ENCODE assay signal across 10 mouse cellular contexts in genomic region chr4:32586596-32586995, GRCm38 (mm10). TPM values are rescaled to one million over a fixed set of nuclear protein-coding genes. Genes with fewer than 3 reads are reported as not detected.
DNase-seq lines count a peak whose midpoint lies in the region; ATAC-seq and TF ChIP-seq lines count a peak whose summit lies in the region.
"Had no signal": no experiment of that assay in that cellular context is flagged by ENCODE, and none has a peak within 500 bp of the region (broad histone marks: within the 10 kb centered on the region; RNA-seq: fewer than 3 reads in every experiment).

No protein-coding gene starts in this region.

- H3K36me3 ChIP-seq in hindbrain, postnatal 0 days (ENCODE audit: insufficient read depth, low read length), result peaks cover 1% of the 10 kb centered on the region; the same call in 1 of the 2 replicates
- no peaks in the 10 kb centered on the region for H3K36me3 ChIP-seq in thymus, adult 2 months (ENCODE audit: control insufficient read depth, insufficient read depth, low read length)

- intact Hi-C loops in gastrocnemius, postnatal 14 days (cut with DNase I; ENCODE audit: low total_unique reads), result no loop called here

- WGBS in hindbrain, postnatal 0 days, result 15% methylated on average over 9 of the region's 9 CpGs
- WGBS in thymus, adult 2 months, result 6% methylated on average over 9 of the region's 9 CpGs

- H3K9ac ChIP-seq in hindbrain, postnatal 0 days (replicated peaks; ENCODE audit: low read length), result no peak overlapping the region

- peak; percentile 71 for TF ChIP-seq CTCF in hindbrain, postnatal 0 days (IDR thresholded peaks at IDR 0.05; ENCODE audit: low read depth)
- TF ChIP-seq CTCF in thymus, adult 2 months (IDR thresholded peaks at IDR 0.05; ENCODE audit: borderline replicate concordance, control insufficient read depth, extremely low read depth, insufficient read depth, low read length, poor library complexity), result no peak

- H3K4me2 ChIP-seq in hindbrain, postnatal 0 days (ENCODE audit: low read depth, low read length), result no peak overlapping the region

- H3K9me3 ChIP-seq in hindbrain, postnatal 0 days (ENCODE audit: low read length), result no peaks in the 10 kb centered on the region

- H3K27ac ChIP-seq in hindbrain, postnatal 0 days, result no peak overlapping the region
- H3K27ac ChIP-seq in thymus, adult 2 months (ENCODE audit: control insufficient read depth, insufficient read depth, low read length), result no peak overlapping the region

- DNase-seq in gastrocnemius, postnatal 10 days, result peak; percentile 50
- no peak for DNase-seq in gastrocnemius, postnatal 14 days
- peak; percentile 53 for DNase-seq in right cerebral cortex, postnatal 4 days
- no peak for DNase-seq in right cerebral cortex, postnatal 25 days
- peak; percentile 39 for DNase-seq in cerebellum, adult 8-10 months
- DNase-seq in hindbrain, postnatal 0 days (ENCODE audit: low spot score), result peak; percentile 46
- DNase-seq in thymus, adult 2 months, result peak; percentile 84

- no peaks in the 10 kb centered on the region for H3K4me1 ChIP-seq in hindbrain, postnatal 0 days (ENCODE audit: insufficient read depth, low read length)
- no peaks in the 10 kb centered on the region; the same call in 1 of the 2 replicates for H3K4me1 ChIP-seq in thymus, adult 2 months (replicated peaks; ENCODE audit: control insufficient read depth, insufficient read depth, low read length)

- TF ChIP-seq POLR2A in thymus, adult 2 months (IDR thresholded peaks at IDR 0.05; ENCODE audit: control insufficient read depth, extremely low read depth, insufficient read depth, low read length, poor library complexity), result no peak

- H3K27me3 ChIP-seq in hindbrain, postnatal 0 days (ENCODE audit: insufficient read depth, low read length), result no peaks in the 10 kb centered on the region
- no peaks in the 10 kb centered on the region for H3K27me3 ChIP-seq in thymus, adult 2 months (ENCODE audit: control insufficient read depth, insufficient read depth, low read length)

- ATAC-seq in hindbrain, postnatal 0 days, result no peak
- ATAC-seq in megakaryocyte, adult 5-6 weeks (ENCODE audit: poor library complexity, severe bottlenecking), result peak; percentile 78

- no peak overlapping the region for H3K4me3 ChIP-seq in hindbrain, postnatal 0 days (ENCODE audit: low read length)
- H3K4me3 ChIP-seq in thymus, adult 2 months (ENCODE audit: control insufficient read depth, insufficient read depth, low read length), result no peak overlapping the region

RNA-seq across cellular contexts. Expression of gene Gja10, which starts 16.0 kb away (rescaled TPM):
- total RNA-seq in gastrocnemius, postnatal 10 days (2021), result not detected
- total RNA-seq in gastrocnemius, postnatal 14 days (2021), result not detected
- total RNA-seq in hindbrain, postnatal 0 days (2014; rRNA removed), result not detected in 2 replicates
- polyA plus RNA-seq in hindbrain, postnatal 0 days (2015; fragmentation: Nextera tagmentation; extraction: Ambion mirVana), result 0.09 and 0.13 TPM in 2 replicates
- total RNA-seq in megakaryocyte, adult 5-6 weeks (2015), result not detected in 2 replicates
- not detected in 2 replicates for total RNA-seq in megakaryocyte, adult 5-6 weeks (2017)
- polyA plus RNA-seq in thymus, adult 2 months (2012; rRNA removed), result 0.12 TPM in 1 of 2 replicates, not detected in the other
- total RNA-seq: left cerebral cortex, adult 18-20 months had no signal
- polyA plus RNA-seq: stomach, embryonic 14.5 days had no signal

RNA-seq across cellular contexts. Expression of gene Casp8ap2, which starts 28.7 kb away (rescaled TPM):
- 1 to 10 TPM; 6.8 to 8.3 TPM for total RNA-seq in gastrocnemius, postnatal 10 days (2021)
- 1 to 10 TPM; 4.7 to 5.2 TPM for total RNA-seq in gastrocnemius, postnatal 14 days (2021)
- 35.6 and 95.4 TPM in 2 replicates for total RNA-seq in hindbrain, postnatal 0 days (2014; rRNA removed)
- polyA plus RNA-seq in hindbrain, postnatal 0 days (2015; fragmentation: Nextera tagmentation; extraction: Ambion mirVana), result 31.1 and 32.2 TPM in 2 replicates
- 30.0 and 33.3 TPM in 2 replicates for total RNA-seq in megakaryocyte, adult 5-6 weeks (2015)
- total RNA-seq in megakaryocyte, adult 5-6 weeks (2017), result 36.5 and 46.9 TPM in 2 replicates
- polyA plus RNA-seq in thymus, adult 2 months (2012; rRNA removed), result 5.4 and 14.7 TPM in 2 replicates

Comparison
In these comparisons a context has a peak if more than half of its experiments do, and no peak if none do; other contexts are left out.
1. DNase-seq: peak in gastrocnemius, postnatal 10 days (single experiment), right cerebral cortex, postnatal 4 days (single experiment), cerebellum, adult 8-10 months (single experiment), hindbrain, postnatal 0 days (single experiment) and thymus, adult 2 months (single experiment); none in gastrocnemius, postnatal 14 days (single experiment) and right cerebral cortex, postnatal 25 days (single experiment).